Mouse (Mus musculus) C2C12 (cell line): ENCODE data around the gene Angptl3. TPM values are rescaled to one million over a fixed set of nuclear protein-coding genes. Genes with fewer than 3 reads are reported as not detected.

ENCODE experiments used
- H3K27me3 ChIP-seq: one replicate; pipeline ENCODE4 v1.6.1; 2011; ENCODE audit not compliant: control insufficient read depth, insufficient read depth, insufficient read length
- H3K36me3 ChIP-seq: one replicate; pipeline ENCODE4 v1.6.1; 2011; ENCODE audit not compliant: control insufficient read depth, insufficient read depth
- H3K4me3 ChIP-seq: one replicate; pipeline ENCODE4 v1.5.1; 2011; ENCODE audit warnings: mild to moderate bottlenecking, control low read depth; ENCODE audit not compliant: poor library complexity, insufficient read depth, severe bottlenecking
- H3K79me2 ChIP-seq: one replicate; pipeline ENCODE4 v1.6.1; 2011; ENCODE audit not compliant: control insufficient read depth, insufficient read depth
- H3K79me3 ChIP-seq: one replicate; pipeline ENCODE4 v1.6.1; 2011; ENCODE audit warnings: low read depth, control low read depth
- H3ac ChIP-seq: one replicate; pipeline ENCODE3; 2011; ENCODE audit warnings: low read depth; ENCODE audit not compliant: control insufficient read depth, insufficient read length
- CEBPB ChIP-seq: IDR thresholded peaks from one replicate; pipeline ENCODE4 v1.6.1; 2011; ENCODE audit warnings: low read depth, mild to moderate bottlenecking, control low read depth, moderate library complexity
- CTCF ChIP-seq: IDR thresholded peaks from one replicate; pipeline ENCODE4 v1.5.1; 2011; ENCODE audit not compliant: control insufficient read depth, insufficient read depth, insufficient read length
- FOSL1 ChIP-seq: IDR thresholded peaks from one replicate; pipeline ENCODE4 v1.8.0; 2011; ENCODE audit warnings: mild to moderate bottlenecking, low read length; ENCODE audit not compliant: poor library complexity, insufficient read depth, severe bottlenecking
- MAX ChIP-seq: IDR thresholded peaks from one replicate; pipeline ENCODE4 v1.6.1; 2011; ENCODE audit warnings: mild to moderate bottlenecking, control low read depth
- MYOD1 ChIP-seq: IDR thresholded peaks from one replicate; pipeline ENCODE4 v1.6.1; 2011; ENCODE audit warnings: low read depth; ENCODE audit not compliant: control insufficient read depth, insufficient read length
- MYOG ChIP-seq: IDR thresholded peaks from one replicate; pipeline ENCODE4 v1.6.1; 2011; ENCODE audit not compliant: control insufficient read depth, insufficient read length; ENCODE audit errors: extremely low read depth
- USF1 ChIP-seq: IDR thresholded peaks from one replicate; pipeline ENCODE4 v1.6.1; 2011; ENCODE audit warnings: low read depth, mild to moderate bottlenecking, control low read depth, moderate library complexity
- long read RNA-seq, 2 experiments: library from polyadenylated mRNA; unstranded; transcript quantifications; one replicate each; pipeline ENCODE4 v2.0.0; 2019 to 2020
- polyA plus RNA-seq: library from polyadenylated mRNA; unstranded; fragments of >200 nt; fragmentation: generic; extraction: Trizol; gene quantifications from one replicate; pipeline ENCODE4 v1.2.1, GENCODE M21; 2012; ENCODE audit warnings: missing spikeins

Angptl3 gene
- 0.05 TPM for polyA plus RNA-seq
- long read RNA-seq, experiment 1, result 0 reads
- long read RNA-seq, experiment 2, result 0 reads

DNA sequence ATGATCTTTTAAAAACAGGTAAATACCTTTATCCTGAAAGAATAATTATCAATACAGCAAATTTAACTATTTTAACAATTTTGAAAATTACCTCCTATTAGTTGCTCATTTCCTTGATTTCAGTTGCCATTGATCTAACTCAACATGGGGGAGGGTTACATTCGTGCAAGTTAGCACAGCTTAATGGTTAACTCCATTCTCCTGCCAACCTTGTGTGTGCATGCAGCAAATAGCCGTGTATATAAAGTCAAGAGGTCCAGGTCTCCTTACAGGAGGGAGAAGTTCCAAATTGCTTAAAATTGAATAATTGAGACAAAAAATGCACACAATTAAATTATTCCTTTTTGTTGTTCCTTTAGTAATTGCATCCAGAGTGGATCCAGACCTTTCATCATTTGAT lies at the start of gene Angptl3:
TSS of gene Angptl3 (plus strand) at position 269 of the 400 bp plus-strand sequence.
- no peak for TF ChIP-seq USF1
- TF ChIP-seq CTCF, result no peak
- no peak for TF ChIP-seq CEBPB
- no peak for TF ChIP-seq FOSL1
- TF ChIP-seq MYOD1, result no peak
- TF ChIP-seq MAX, result no peak
- no peak for TF ChIP-seq MYOG
- no peak within 1 kb of the TSS for H3ac ChIP-seq

DNA sequence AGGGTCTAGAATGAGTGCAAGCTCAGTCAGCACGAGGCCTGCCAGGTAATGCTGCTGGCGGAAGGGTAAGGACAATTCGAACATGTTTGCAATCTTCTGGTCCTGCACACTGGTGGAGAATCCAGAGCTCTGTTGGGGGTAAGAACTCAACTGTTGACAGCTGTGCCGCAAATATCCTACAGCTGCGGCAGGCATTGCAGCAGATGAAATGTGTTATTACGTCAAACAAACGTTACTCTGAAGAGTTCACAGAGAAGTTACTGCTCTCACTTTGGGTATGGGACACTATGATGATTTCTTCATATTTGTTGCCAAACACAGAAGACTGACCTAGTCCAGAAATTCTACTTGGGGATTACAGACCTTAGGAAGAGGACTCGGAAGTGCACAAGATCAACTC lies 46.1 kb upstream of the Angptl3 start:
- Histone ChIP-seq H3K4me3 (no peak overlapping the region), H3K27me3 (no peaks in the 10 kb centered on the region), H3ac (no peak overlapping the region), H3K36me3 (peaks cover 50% of the 10 kb centered on the region), H3K79me2 (no peaks in the 10 kb centered on the region), H3K79me3 (no peaks in the 10 kb centered on the region)
- TF ChIP-seq USF1 (no peak), MYOG (no peak), MYOD1 (no peak), CEBPB (no peak), MAX (no peak), CTCF (no peak), FOSL1 (no peak)

More for the DNA sequence above, at the start of gene Angptl3:
- H3K79me2 ChIP-seq, result no peaks in the 10 kb centered on the region
- H3K79me3 ChIP-seq, result peaks cover 1% of the 10 kb centered on the region
- no peaks in the 10 kb centered on the region for H3K27me3 ChIP-seq
- H3K4me3 ChIP-seq, result no peak within 1 kb of the TSS
- peaks cover 7% of the 10 kb centered on the region for H3K36me3 ChIP-seq

DNA sequence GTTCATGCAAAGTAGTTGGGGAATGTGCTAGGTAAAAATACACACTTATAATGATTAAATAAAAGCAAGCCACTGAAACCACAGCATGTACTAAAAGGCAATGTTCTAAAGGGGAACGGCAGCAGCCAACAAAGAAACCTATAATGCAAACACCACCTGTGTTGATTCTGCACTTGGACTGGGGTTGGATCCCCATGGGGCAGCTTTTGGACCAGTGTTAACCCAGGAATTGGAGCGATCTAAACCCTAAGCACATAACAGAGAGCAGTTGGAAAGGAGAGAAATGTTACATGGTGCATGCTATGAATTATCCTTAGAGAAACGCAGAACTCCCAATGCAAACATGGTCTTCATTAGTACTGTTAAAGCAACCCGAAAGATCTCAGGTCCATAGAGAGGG lies 37.3 kb upstream of the Angptl3 start:
- H3K79me2 ChIP-seq, result no peaks in the 10 kb centered on the region
- H3K4me3 ChIP-seq, result no peak overlapping the region
- peaks cover 33% of the 10 kb centered on the region for H3K36me3 ChIP-seq
- no peaks in the 10 kb centered on the region for H3K79me3 ChIP-seq
- TF ChIP-seq MYOG (no peak), MYOD1 (no peak), MAX (no peak), CEBPB (no peak), CTCF (no peak), USF1 (no peak), FOSL1 (no peak)
- no peak overlapping the region for H3ac ChIP-seq
- no peaks in the 10 kb centered on the region for H3K27me3 ChIP-seq

DNA sequence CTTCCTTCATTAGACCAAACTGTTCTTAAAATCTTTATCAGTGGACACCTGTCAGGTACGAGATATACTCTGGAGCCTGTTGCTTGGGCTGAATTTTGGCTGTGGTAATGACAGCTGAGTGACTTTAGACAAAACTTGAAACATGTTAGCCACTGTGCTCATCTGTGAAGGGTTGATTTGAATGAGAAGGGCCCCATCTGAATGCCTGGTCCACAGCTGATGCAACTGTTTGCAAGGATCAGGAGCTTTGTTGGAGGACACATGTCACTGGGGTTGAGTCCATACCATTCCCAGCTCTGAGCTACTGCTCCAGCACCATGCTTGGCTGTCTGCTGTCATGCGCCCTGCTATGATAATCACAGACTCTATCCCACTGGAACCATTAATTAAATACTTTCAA lies 25.2 kb upstream of the Angptl3 start:
- peaks cover 53% of the 10 kb centered on the region for H3K36me3 ChIP-seq
- TF ChIP-seq MYOD1 (no peak), CEBPB (no peak), CTCF (no peak), FOSL1 (no peak), MYOG (no peak), USF1 (no peak), MAX (no peak)

DNA sequence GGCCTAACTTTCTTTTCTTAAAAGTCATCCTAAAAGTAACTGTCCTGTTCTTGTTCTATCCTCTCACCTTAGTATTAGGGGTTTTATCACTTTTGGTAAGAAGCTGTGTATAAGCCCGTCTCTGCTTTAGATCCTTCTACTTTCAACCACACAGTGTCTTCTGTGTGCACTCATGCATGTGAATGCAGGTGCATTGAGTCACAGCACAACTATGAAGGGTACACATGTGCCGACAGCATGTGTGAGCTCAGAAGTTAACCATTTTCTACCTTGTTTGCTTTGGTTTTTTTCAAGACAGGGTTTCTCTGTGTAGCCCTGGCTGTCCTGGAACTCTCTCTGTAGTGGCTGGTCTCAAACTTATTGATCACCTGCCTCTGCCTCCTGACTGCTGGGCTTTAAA lies 24.4 kb upstream of the Angptl3 start:
- Histone ChIP-seq H3K79me2 (no peaks in the 10 kb centered on the region), H3K4me3 (no peak overlapping the region), H3K27me3 (no peaks in the 10 kb centered on the region), H3ac (no peak overlapping the region), H3K36me3 (peaks cover 55% of the 10 kb centered on the region), H3K79me3 (no peaks in the 10 kb centered on the region)
- TF ChIP-seq MAX, result no peak
- no peak for TF ChIP-seq CEBPB
- TF ChIP-seq MYOG, result no peak
- TF ChIP-seq USF1, result no peak
- TF ChIP-seq FOSL1, result no peak
- TF ChIP-seq MYOD1, result no peak
- TF ChIP-seq CTCF, result no peak

More for the DNA sequence above, 25.2 kb upstream of the Angptl3 start:
- no peaks in the 10 kb centered on the region for H3K27me3 ChIP-seq
- no peak overlapping the region for H3K4me3 ChIP-seq
- no peak overlapping the region for H3ac ChIP-seq
- H3K79me3 ChIP-seq, result no peaks in the 10 kb centered on the region
- no peaks in the 10 kb centered on the region for H3K79me2 ChIP-seq

DNA sequence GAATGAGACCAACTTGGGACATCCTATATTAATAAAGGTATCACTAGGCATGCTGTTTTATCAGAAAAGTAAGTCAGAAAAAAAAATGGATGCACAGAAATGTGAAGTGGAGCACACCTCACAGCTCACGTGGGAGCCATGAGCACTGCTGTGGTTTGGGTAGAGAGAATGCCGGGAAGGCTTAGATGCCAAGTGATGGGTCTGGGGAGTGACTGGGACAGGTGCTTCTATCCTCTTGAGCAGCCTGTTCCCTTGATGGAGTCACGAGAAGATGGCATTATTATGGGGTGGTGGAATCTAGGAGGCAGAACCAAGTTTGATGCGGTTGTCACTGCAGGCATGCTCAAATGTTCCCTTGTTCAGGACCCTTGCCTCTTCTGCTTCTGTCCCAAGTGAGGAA lies 19.7 kb upstream of the Angptl3 start:
- no peaks in the 10 kb centered on the region for H3K79me2 ChIP-seq
- no peaks in the 10 kb centered on the region for H3K79me3 ChIP-seq
- no peak overlapping the region for H3K4me3 ChIP-seq
- no peaks in the 10 kb centered on the region for H3K27me3 ChIP-seq
- TF ChIP-seq MYOD1 (peak; percentile 34), CTCF (no peak), MYOG (no peak)
- H3K36me3 ChIP-seq, result peaks cover 58% of the 10 kb centered on the region
- H3ac ChIP-seq, result no peak overlapping the region
